Mouse (Mus musculus): ENCODE measurements around the gene Rgs6. TPM values are rescaled to one million over a fixed set of nuclear protein-coding genes. Genes with fewer than 3 reads are reported as not detected.
A peak's percentile ranks its signal among the peaks of the same experiment; 100 is the strongest.

The Rgs6 gene
- polyA plus RNA-seq, 1 experiment from 2014 or later, result 0.36 TPM

DNA sequence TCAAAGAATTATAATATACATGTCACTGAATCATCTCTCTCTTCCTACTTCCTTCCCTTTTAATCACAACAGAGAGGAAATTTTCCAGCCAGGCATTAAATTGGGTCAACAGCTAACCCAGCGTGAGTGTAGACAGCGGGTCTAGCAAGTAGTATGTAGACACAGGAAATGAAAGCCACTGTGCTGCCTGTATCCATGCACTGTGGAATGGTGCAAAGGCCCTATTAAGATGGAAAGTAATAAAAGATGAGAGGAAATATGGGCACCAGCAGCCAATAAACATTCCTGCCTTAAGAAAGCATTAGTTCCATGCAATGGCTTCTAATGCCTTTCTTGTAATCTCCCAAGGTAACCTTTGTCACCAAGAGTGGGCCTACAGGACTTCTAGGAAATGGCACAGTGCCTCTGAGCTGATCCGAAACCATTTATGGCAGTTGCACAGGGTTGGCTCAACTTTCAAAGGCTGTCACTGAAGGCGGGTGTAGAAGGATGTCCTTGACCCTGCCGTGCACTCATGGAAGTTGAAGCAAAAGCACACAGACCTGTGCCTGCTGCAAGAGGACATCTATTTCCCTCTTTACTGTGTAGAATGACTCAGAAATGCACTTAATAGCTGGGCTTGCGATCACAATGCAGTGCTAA lies 347.1 kb downstream of the Rgs6 start:
- Histone ChIP-seq H3K27ac (no peak overlapping the region), H3K9me3 (replicated peaks) (no peaks in the 10 kb centered on the region), H3K4me2 (no peak overlapping the region), H3K9ac (no peak overlapping the region), H3K4me1 (replicated peaks) (no peaks in the 10 kb centered on the region; the same call in 1 of the 2 replicates), H3K4me3 (replicated peaks) (no peak overlapping the region), H3K36me3 (no peaks in the 10 kb centered on the region), H3K27me3 (no peaks in the 10 kb centered on the region)
- 65% methylated on average over 6 of the region's 6 CpGs for WGBS (ENCODE audit: insufficient replicate concordance)
- ATAC-seq (ENCODE audit: low read depth), result no peak
- no peak for DNase-seq

DNA sequence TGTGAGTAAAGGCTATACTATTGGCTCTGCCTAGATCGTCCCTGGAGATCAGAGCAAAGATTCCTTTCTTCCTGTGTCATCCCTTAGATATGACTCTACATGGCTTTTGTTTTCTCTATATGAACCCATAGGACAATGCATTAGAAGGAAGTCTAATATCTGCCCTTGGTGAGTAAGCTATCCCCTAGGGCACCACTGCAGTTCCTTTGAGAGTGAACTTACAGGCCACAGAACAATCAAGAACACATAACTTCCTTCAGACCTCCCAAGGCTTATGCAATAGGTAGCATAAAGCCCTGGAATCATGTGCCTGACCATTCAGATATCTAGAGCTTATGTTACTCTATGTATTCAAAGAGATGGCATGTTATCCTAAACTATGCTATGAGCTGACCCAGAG lies 347.7 kb downstream of the Rgs6 start:
- H3K27ac ChIP-seq, result no peak overlapping the region
- WGBS (ENCODE audit: insufficient replicate concordance), result 68% methylated on average over 1 of the region's 1 CpGs
- no peak overlapping the region for H3K4me2 ChIP-seq
- no peaks in the 10 kb centered on the region; the same call in 1 of the 2 replicates for H3K4me1 ChIP-seq (replicated peaks)
- DNase-seq, result no peak
- H3K9me3 ChIP-seq (replicated peaks), result no peaks in the 10 kb centered on the region
- H3K4me3 ChIP-seq (replicated peaks), result no peak overlapping the region
- no peaks in the 10 kb centered on the region for H3K36me3 ChIP-seq
- no peak for ATAC-seq (ENCODE audit: low read depth)
- no peak overlapping the region for H3K9ac ChIP-seq
- H3K27me3 ChIP-seq, result no peaks in the 10 kb centered on the region

DNA sequence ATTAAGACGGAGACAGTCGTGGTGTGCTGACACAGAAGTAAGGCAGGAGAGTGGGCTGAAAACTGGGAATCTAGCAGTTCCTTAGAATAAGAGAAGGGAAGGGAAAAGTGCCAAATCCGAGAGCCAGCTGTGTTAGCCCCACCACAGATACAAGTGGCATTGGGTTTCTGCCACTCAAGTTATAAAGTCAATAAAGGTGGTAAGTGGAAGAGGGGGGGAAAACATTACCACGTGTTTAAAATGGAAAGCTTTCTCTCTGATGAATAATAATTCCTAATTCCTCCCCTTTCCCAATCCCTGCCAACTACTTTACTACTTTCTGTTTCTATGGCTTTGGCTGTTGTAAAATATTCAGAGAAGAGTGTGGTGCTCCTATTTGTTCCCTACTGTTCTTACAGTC lies 352.4 kb downstream of the Rgs6 start:
- Histone ChIP-seq H3K27me3 (no peaks in the 10 kb centered on the region), H3K4me2 (no peak overlapping the region), H3K27ac (no peak overlapping the region), H3K4me3 (replicated peaks) (no peak overlapping the region), H3K9ac (no peak overlapping the region), H3K36me3 (no peaks in the 10 kb centered on the region), H3K9me3 (replicated peaks) (no peaks in the 10 kb centered on the region), H3K4me1 (replicated peaks) (no peaks in the 10 kb centered on the region; the same call in 1 of the 2 replicates)
- DNase-seq (no peak), ATAC-seq (ENCODE audit: low read depth) (no peak)
- WGBS (ENCODE audit: insufficient replicate concordance), result 68% methylated on average over 4 of the region's 4 CpGs

DNA sequence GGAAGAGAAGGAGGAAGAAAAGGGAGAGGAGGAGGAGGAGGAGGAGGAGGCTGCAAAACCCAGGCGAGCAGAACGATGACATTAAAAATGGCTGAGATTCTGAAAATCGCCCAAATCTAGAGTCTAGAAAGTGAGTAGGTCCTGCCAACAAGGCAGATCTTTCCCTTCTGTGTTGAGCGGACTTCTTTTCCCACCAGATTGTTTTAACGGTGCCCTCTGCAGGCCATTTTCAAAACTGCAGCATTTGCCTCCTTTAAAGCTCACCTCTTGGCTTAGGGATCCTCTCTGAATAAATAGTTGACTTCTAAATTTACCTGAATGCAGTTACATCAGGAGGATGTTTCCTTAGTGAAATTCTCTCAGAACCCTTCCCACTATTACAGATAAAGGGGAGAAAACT lies 358.4 kb downstream of the Rgs6 start:
- H3K9ac ChIP-seq, result no peak overlapping the region
- H3K9me3 ChIP-seq (replicated peaks), result no peaks in the 10 kb centered on the region
- DNase-seq (peak; percentile 11), ATAC-seq (ENCODE audit: low read depth) (no peak)
- H3K27me3 ChIP-seq, result no peaks in the 10 kb centered on the region
- no peaks in the 10 kb centered on the region for H3K4me1 ChIP-seq (replicated peaks)
- no peak overlapping the region for H3K4me2 ChIP-seq
- 19% methylated on average over 5 of the region's 5 CpGs for WGBS (ENCODE audit: insufficient replicate concordance)
- no peaks in the 10 kb centered on the region for H3K36me3 ChIP-seq
- no peak overlapping the region for H3K27ac ChIP-seq
- H3K4me3 ChIP-seq (replicated peaks), result no peak overlapping the region

DNA sequence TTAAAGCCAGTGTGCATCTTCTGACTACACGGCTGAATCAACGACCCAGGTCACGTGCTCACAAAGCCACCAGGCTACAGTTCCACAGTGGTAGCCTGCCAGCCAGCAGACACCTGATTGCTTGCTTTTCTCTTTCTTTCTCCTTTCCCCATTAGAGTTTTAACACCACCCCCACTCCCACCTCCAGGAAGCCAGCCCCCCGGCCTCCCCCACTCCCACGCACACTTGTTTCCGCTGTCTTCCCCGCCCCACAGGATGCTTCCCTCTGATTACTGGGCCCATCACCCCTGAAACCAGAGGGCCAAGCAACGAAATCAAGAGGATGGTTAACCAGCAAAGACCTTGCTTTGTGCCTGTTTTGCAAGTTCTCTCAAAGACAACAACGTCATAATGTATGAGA lies 373.0 kb downstream of the Rgs6 start:
- no peaks in the 10 kb centered on the region for H3K27me3 ChIP-seq
- no peak overlapping the region for H3K9ac ChIP-seq
- H3K27ac ChIP-seq, result no peak overlapping the region
- H3K4me1 ChIP-seq (replicated peaks), result no peaks in the 10 kb centered on the region
- H3K4me2 ChIP-seq, result no peak overlapping the region
- no peaks in the 10 kb centered on the region for H3K9me3 ChIP-seq (replicated peaks)
- WGBS (ENCODE audit: insufficient replicate concordance), result 61% methylated on average over 9 of the region's 9 CpGs
- DNase-seq (no peak), ATAC-seq (ENCODE audit: low read depth) (no peak)
- no peak overlapping the region for H3K4me3 ChIP-seq (replicated peaks)
- no peaks in the 10 kb centered on the region for H3K36me3 ChIP-seq

DNA sequence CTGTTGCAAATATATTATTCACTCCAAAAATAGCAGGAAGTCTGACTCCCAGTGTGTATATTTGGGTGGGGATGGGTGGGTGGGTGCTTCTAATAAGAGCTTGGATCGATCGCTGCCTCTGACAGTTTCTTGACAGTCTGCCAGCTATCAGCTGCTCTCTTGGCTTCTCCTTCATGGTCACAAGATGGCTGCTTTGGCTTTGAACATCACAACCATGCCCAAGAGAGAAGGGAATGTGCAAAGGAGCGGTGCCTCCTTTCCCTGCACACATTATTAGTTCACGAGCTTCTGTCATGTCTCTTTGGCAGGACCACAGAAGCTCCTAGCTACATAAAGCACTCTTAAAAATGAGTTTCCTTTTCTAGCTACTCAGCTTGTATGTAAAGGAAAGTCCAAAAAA lies 373.8 kb downstream of the Rgs6 start:
- ATAC-seq (ENCODE audit: low read depth), result no peak
- no peak overlapping the region for H3K9ac ChIP-seq
- no peak overlapping the region for H3K27ac ChIP-seq
- no peak overlapping the region for H3K4me2 ChIP-seq
- WGBS (ENCODE audit: insufficient replicate concordance), result 77% methylated on average over 4 of the region's 4 CpGs
- no peaks in the 10 kb centered on the region for H3K9me3 ChIP-seq (replicated peaks)
- no peaks in the 10 kb centered on the region for H3K36me3 ChIP-seq
- no peak overlapping the region for H3K4me3 ChIP-seq (replicated peaks)
- H3K4me1 ChIP-seq (replicated peaks), result no peaks in the 10 kb centered on the region
- no peak for DNase-seq
- H3K27me3 ChIP-seq, result no peaks in the 10 kb centered on the region

DNA sequence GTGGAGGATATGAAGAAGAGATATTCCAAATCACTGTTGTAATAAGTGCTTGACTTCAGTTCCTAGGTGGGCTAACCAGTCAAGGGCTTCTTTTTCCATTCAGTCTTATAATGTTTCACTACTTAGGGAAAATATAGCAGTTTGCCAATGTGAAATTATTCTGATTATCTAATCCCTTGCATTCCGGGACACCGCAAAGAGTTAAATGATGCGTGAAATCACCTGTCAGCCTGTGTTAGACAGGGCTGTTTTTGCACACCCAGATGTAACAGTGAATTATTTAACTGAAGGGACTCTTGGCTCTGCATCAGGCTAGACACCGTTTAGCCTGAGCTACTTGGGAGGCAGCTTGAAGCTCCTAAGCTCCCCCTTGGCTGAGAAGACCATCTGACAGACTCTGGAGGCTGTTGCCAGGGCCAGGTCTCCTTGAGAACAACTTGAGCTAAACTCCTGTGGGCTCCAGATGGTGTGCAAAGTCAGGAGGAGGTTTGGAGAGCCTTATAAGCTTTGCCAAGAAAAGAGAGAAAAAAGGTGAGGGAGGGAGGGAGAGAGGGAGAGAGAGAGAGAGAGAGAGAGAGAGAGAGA lies 382.5 kb downstream of the Rgs6 start:
- DNase-seq, result no peak
- Histone ChIP-seq H3K27ac (no peak overlapping the region), H3K27me3 (no peaks in the 10 kb centered on the region), H3K9me3 (replicated peaks) (no peaks in the 10 kb centered on the region), H3K4me2 (no peak overlapping the region), H3K9ac (no peak overlapping the region), H3K36me3 (no peaks in the 10 kb centered on the region), H3K4me3 (replicated peaks) (no peak overlapping the region), H3K4me1 (replicated peaks) (no peaks in the 10 kb centered on the region)
- no peak for ATAC-seq (ENCODE audit: low read depth)
- WGBS (ENCODE audit: insufficient replicate concordance), result 77% methylated on average over 4 of the region's 4 CpGs

DNA sequence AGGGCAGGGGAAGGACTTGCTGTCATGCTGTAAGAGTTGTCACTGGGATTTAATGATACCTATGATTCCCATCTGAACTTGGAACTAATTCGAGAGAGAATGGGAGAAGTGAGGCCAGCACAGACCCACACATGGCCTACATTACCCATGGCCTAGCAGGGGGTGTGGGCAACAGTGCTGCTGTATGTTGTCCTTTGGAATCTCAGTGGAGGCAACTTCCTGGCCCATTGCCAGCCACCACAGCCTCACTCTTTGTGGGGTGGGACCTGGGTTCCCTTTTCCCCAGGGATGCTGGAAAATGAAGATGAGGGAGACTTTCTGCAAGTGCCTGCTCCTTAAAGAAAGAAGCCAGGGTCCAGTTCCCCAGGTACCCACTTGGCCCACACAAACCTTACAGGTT lies 383.1 kb downstream of the Rgs6 start:
- H3K36me3 ChIP-seq, result no peaks in the 10 kb centered on the region
- DNase-seq, result no peak
- 43% methylated on average over 1 of the region's 1 CpGs for WGBS (ENCODE audit: insufficient replicate concordance)

DNA sequence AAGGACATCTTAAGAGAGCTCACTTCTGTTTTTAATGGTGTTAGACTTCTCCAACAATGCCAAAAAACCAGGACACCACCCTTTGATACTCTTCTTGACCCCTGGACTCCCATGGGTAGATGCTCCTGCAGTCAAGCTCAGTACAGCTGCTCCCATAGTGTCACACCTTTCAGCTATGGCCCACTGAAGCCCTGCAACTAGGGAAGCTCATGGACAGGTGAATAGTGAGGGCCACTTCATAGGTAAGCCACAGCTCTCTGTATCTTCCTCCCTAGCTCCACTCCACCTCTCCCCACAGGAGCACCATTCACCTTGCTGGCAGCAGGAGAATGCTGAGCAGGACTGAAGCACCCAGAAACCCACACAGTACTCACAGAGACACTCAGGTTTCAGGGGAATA lies 384.6 kb downstream of the Rgs6 start:
- H3K27ac ChIP-seq, result no peak overlapping the region
- H3K9me3 ChIP-seq (replicated peaks), result no peaks in the 10 kb centered on the region
- H3K36me3 ChIP-seq, result no peaks in the 10 kb centered on the region
- no peaks in the 10 kb centered on the region for H3K4me1 ChIP-seq (replicated peaks)
- H3K27me3 ChIP-seq, result no peaks in the 10 kb centered on the region
- no peak overlapping the region for H3K9ac ChIP-seq
- no peak overlapping the region for H3K4me3 ChIP-seq (replicated peaks)
- no peak for ATAC-seq (ENCODE audit: low read depth)
- no peak for DNase-seq
- no peak overlapping the region for H3K4me2 ChIP-seq

More for the DNA sequence above, 383.1 kb downstream of the Rgs6 start:
- Histone ChIP-seq H3K4me3 (replicated peaks) (no peak overlapping the region), H3K27ac (no peak overlapping the region), H3K4me1 (replicated peaks) (no peaks in the 10 kb centered on the region), H3K9ac (no peak overlapping the region), H3K9me3 (replicated peaks) (no peaks in the 10 kb centered on the region), H3K27me3 (no peaks in the 10 kb centered on the region), H3K4me2 (no peak overlapping the region)
- ATAC-seq (ENCODE audit: low read depth), result no peak

DNA sequence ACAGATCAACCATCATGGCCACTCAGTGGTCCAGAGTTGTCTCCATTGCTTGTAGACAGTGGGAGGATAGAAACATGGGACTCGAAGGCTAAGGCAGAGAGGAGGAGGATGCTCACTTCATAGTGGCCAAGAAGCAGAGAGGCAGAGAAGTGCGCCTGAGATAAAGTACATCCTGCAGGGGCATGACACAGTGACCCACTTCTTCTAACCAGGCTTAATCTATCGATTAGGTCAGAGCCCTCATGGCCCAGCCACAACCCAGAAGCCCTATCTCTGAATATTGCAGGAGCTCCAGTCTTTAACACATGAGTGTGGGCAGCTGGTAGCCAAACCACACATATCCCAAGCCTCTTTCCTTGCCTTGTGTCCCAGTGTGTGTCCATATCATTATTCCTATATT lies 385.7 kb downstream of the Rgs6 start:
- Histone ChIP-seq H3K9ac (no peak overlapping the region), H3K27me3 (no peaks in the 10 kb centered on the region), H3K9me3 (replicated peaks) (no peaks in the 10 kb centered on the region), H3K27ac (no peak overlapping the region), H3K36me3 (no peaks in the 10 kb centered on the region), H3K4me2 (no peak overlapping the region), H3K4me1 (replicated peaks) (no peaks in the 10 kb centered on the region), H3K4me3 (replicated peaks) (no peak overlapping the region)
- no peak for DNase-seq
- ATAC-seq (ENCODE audit: low read depth), result no peak
- WGBS (ENCODE audit: insufficient replicate concordance), result 68% methylated on average over 3 of the region's 3 CpGs

DNA sequence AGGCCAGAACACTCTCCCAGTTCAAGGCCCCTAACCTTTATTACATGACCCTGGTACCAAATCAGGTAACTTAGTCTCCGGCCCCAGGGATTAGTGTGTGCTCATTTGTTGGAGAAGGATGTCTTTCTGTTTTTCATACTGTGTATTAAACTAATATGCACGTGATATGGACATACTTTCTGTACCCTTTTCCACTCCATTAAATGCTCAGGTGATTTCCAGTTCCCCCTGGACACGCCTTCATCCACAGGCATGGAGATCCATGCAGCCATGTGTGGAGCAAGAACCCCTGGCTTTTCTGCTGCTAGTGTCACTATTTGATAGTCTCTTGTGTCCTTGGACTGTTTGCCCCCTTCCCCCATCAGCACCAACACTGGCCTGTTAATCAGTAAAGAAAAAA lies 390.2 kb downstream of the Rgs6 start:
- H3K9ac ChIP-seq, result no peak overlapping the region
- no peaks in the 10 kb centered on the region for H3K9me3 ChIP-seq (replicated peaks)
- DNase-seq (no peak), ATAC-seq (ENCODE audit: low read depth) (no peak)
- H3K27ac ChIP-seq, result no peak overlapping the region
- H3K36me3 ChIP-seq, result no peaks in the 10 kb centered on the region
- H3K4me3 ChIP-seq (replicated peaks), result no peak overlapping the region
- no peak overlapping the region for H3K4me2 ChIP-seq
- H3K4me1 ChIP-seq (replicated peaks), result no peaks in the 10 kb centered on the region
- 61% methylated on average over 3 of the region's 3 CpGs for WGBS (ENCODE audit: insufficient replicate concordance)
- no peaks in the 10 kb centered on the region for H3K27me3 ChIP-seq

DNA sequence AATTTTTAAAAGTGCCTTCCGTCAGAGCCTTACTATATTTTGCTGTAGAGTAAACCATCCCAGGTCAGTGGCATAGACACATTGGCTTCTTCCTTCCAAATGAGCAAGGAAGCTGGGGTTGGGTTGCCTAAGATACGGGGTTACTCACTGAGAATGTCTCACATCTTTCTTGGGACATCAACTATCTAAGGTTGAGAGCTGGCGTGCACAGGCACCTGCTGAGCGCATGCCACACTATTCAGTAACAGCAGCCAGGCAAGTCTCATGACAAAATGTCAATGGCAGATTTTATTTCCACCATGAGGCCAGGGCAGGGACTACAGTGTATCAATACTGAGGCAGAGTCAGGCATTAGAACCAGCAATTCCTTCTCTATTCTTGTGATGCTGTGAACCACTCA lies 394.6 kb downstream of the Rgs6 start:
- no peak overlapping the region for H3K9ac ChIP-seq
- WGBS (ENCODE audit: insufficient replicate concordance), result 77% methylated on average over 4 of the region's 4 CpGs
- H3K4me1 ChIP-seq (replicated peaks), result no peaks in the 10 kb centered on the region
- H3K27ac ChIP-seq, result no peak overlapping the region
- H3K36me3 ChIP-seq, result no peaks in the 10 kb centered on the region
- no peaks in the 10 kb centered on the region for H3K9me3 ChIP-seq (replicated peaks)
- ATAC-seq (ENCODE audit: low read depth) (no peak), DNase-seq (no peak)
- no peaks in the 10 kb centered on the region for H3K27me3 ChIP-seq
- H3K4me3 ChIP-seq (replicated peaks), result no peak overlapping the region
- no peak overlapping the region for H3K4me2 ChIP-seq
